Mouse (Mus musculus): ENCODE results near the gene Snx22. TPM values are rescaled to one million over a fixed set of nuclear protein-coding genes. Genes with fewer than 3 reads are reported as not detected.

The Snx22 gene
- total RNA-seq (2021) = 1 to 10 TPM in 1 of 2 experiments, under 1 TPM in 1; 0.90 to 1.0 TPM
- long read RNA-seq, experiment 1, partial matches to known transcripts = 0 of 1 reads
- long read RNA-seq, experiment 1, other reads (novel, unspliced or antisense) = 1 of 1 reads
- long read RNA-seq, experiment 2 = 0 reads

- intact Hi-C loops (cut with DNase I) = no loop called here
Measured at GRCm38 (mm10) chr9:66069583-66069982, at the start of gene Snx22. Gene Snx22 (minus strand): TSS chr9:66069719.

GRCm38 (mm10) chr9:66116890-66117289, 47.4 kb upstream of the Snx22 start:
- intact Hi-C loops (cut with DNase I) = no loop called here
- peak; percentile 34 to 46 for DNase-seq

More at GRCm38 (mm10) chr9:66069583-66069982, at the start of gene Snx22:
- DNase-seq = peak; percentile 73 to 83

- intact Hi-C loops (cut with DNase I) = no loop called here
- peak in 1 of 2 experiments; percentile 13 for DNase-seq
Measured at GRCm38 (mm10) chr9:66114341-66114740, 44.8 kb upstream of the Snx22 start.

- intact Hi-C loops (cut with DNase I) = no loop called here
- no peak for DNase-seq
Measured at GRCm38 (mm10) chr9:66110611-66111379, 41.3 kb upstream of the Snx22 start.

- intact Hi-C loops (cut with DNase I) = no loop called here
- no peak for DNase-seq
Measured at GRCm38 (mm10) chr9:66110126-66110525, 40.6 kb upstream of the Snx22 start.

- intact Hi-C loops (cut with DNase I) = no loop called here
- no peak for DNase-seq
Measured at GRCm38 (mm10) chr9:66109574-66109973, 40.1 kb upstream of the Snx22 start.

- intact Hi-C loops (cut with DNase I) = no loop called here
- DNase-seq = no peak
Measured at GRCm38 (mm10) chr9:66105168-66105567, 35.6 kb upstream of the Snx22 start.

GRCm38 (mm10) chr9:66104601-66105000, 35.1 kb upstream of the Snx22 start:
- no peak for DNase-seq
- intact Hi-C loops (cut with DNase I) = no loop called here

- intact Hi-C loops (cut with DNase I) = no loop called here
- no peak for DNase-seq
Measured at GRCm38 (mm10) chr9:66102668-66103067, 33.1 kb upstream of the Snx22 start.

GRCm38 (mm10) chr9:66101577-66101976, 32.1 kb upstream of the Snx22 start:
- intact Hi-C loops (cut with DNase I) = no loop called here
- no peak for DNase-seq

- DNase-seq = no peak
- intact Hi-C loops (cut with DNase I) = no loop called here
Measured at GRCm38 (mm10) chr9:66092664-66093063, 23.1 kb upstream of the Snx22 start.

- intact Hi-C loops (cut with DNase I) = no loop called here
- DNase-seq = no peak
Measured at GRCm38 (mm10) chr9:66091327-66092231, 22.1 kb upstream of the Snx22 start.

- no peak for DNase-seq
- intact Hi-C loops (cut with DNase I) = no loop called here
Measured at GRCm38 (mm10) chr9:66090593-66091244, 21.2 kb upstream of the Snx22 start.

- peak; percentile 57 to 69 for DNase-seq
- intact Hi-C loops (cut with DNase I) = loop anchor here (10.0 kb wide), 1 partner anchor 184 kb away; the partner anchor contains the start of genes Csnk1g1 and Trip4
Measured at GRCm38 (mm10) chr9:66088411-66088810, 18.9 kb upstream of the Snx22 start.

- DNase-seq = no peak
- intact Hi-C loops (cut with DNase I) = loop anchor here (10.0 kb wide), 1 partner anchor 182 kb away; the partner anchor contains the start of genes Csnk1g1 and Trip4
Measured at GRCm38 (mm10) chr9:66087062-66087461, 17.5 kb upstream of the Snx22 start.

GRCm38 (mm10) chr9:66084171-66084570, 14.7 kb upstream of the Snx22 start:
- no peak for DNase-seq
- intact Hi-C loops (cut with DNase I) = loop anchor here (10.0 kb wide), 1 partner anchor 179 kb away; the partner anchor contains the start of genes Csnk1g1 and Trip4

GRCm38 (mm10) chr9:66081999-66082398, 12.5 kb upstream of the Snx22 start:
- no peak for DNase-seq
- intact Hi-C loops (cut with DNase I) = loop anchor here (10.0 kb wide), 1 partner anchor 177 kb away; the partner anchor contains the start of genes Csnk1g1 and Trip4

- intact Hi-C loops (cut with DNase I) = loop anchor here (10.0 kb wide), 1 partner anchor 176 kb away; the partner anchor contains the start of genes Csnk1g1 and Trip4
Measured at GRCm38 (mm10) chr9:66080804-66081459, 11.4 kb upstream of the Snx22 start.

GRCm38 (mm10) chr9:66078493-66078892, 9.0 kb upstream of the Snx22 start:
- DNase-seq = no peak

More at GRCm38 (mm10) chr9:66080804-66081459, 11.4 kb upstream of the Snx22 start:
- no peak for DNase-seq

More at GRCm38 (mm10) chr9:66078493-66078892, 9.0 kb upstream of the Snx22 start:
- intact Hi-C loops (cut with DNase I) = no loop called here

Data from heart, postnatal 14 days (tissue).